Mouse (Mus musculus) bone marrow, adult 2 months (tissue): ENCODE measurements around the gene Gtf2b.

Experiments
- CTCF ChIP-seq: fragments of 200-500 bp; IDR thresholded peaks from 2 replicates; pipeline ENCODE4 v1.5.1; 2011; ENCODE audit warnings: low read length, control low read depth; ENCODE audit not compliant: control insufficient read depth, insufficient read depth
- POLR2A ChIP-seq: fragments of 200-500 bp; IDR thresholded peaks from 2 replicates; pipeline ENCODE4 v1.6.1; 2011; ENCODE audit warnings: low read depth, mild to moderate bottlenecking, control low read depth, low read length, borderline replicate concordance; ENCODE audit not compliant: control insufficient read depth

DNA sequence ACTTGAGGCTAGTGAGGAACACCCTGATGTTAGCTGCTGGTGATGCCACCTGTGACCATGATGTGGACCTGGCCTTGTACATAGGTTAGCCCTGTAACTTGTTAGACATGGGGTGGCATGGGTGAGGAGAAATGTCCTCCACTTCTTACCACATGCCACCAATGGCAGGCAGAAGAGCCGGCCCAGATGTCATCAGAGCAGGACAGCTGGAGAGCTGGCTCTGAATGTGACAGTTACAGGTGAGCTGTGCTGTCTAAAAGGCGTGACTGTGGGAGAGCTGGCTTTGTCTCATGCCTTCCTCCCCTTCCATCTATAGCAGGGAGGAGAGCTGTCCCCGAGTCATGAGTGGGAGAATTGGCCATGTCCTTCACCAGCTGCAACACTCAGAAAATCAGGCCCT is 30.7 kb downstream of the Gtf2b start:
- no peak for TF ChIP-seq CTCF
- no peak for TF ChIP-seq POLR2A
